Mouse (Mus musculus): ENCODE data around the gene Dkk2.
A peak's percentile ranks its signal among the peaks of the same experiment; 100 is the strongest.
"Not testable (repeated sequence)": the region's sequence is repeated elsewhere in the genome, so short reads cannot be mapped to it uniquely, and the experiment has no call there.

The Dkk2 gene

DNA sequence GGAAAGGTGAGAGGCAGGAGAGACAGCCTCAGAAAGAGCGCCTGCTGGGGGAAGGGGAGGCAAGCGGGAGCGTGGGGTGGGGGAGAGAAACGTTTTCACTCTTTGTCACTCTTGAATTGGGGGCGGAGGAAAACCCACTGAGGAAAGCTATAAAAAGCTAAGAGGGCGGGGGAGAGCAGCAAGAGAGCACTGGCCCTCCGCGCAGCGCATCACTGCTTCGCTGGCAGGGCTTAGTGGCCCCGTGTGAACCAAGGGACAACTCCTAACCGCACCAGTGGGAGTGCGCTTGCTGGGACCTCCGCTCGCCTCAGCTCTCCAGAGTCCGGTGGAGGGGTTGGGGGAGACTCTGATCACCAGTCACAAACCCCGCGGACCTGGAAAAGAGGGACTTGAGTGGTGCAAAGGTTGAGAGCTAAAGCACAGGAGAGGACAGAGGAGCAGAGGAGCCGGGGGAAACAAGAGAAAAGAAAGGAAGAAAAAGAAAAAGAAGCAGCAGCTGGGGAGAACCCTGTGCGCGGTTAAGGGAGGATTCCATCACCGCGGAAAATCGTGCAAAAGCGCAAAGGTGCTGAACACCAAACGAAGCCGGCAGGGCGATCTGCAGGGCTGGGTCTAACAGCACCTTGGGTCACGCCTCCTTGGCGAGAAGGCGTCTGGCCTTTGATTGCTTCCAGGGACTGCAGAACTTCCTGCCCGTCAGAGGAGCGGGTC, at the start of gene Dkk2:
Gene Dkk2 (plus strand): TSS at position 181 of the 711 bp plus-strand sequence.
- no peak for DNase-seq (ENCODE audit: low spot score in 2 of 2)

DNA sequence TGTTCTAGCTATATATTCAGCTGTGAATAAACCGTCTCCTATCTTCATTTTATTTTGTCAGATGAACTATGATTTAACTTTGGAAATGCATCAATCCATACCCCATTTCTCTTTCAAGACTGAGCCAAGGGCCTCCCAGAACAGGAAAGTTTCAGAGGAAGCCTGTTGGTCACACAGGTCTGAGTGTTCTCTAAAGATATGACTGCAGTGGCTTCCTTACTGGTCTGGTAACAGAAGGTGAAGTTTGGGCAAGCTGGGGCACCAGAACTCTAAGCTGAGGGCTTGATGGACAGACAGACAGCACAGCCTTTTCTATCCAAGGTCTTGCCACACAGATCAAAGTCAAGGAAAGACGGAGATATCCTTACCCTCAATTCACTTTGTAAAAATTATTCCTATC, 48.4 kb upstream of the Dkk2 start:
- DNase-seq (ENCODE audit: low spot score in 2 of 2) = no peak

GRCm38 (mm10) chr3:132037670-132038069, 47.4 kb upstream of the Dkk2 start:
- DNase-seq (ENCODE audit: low spot score in 2 of 2) = no peak

DNA sequence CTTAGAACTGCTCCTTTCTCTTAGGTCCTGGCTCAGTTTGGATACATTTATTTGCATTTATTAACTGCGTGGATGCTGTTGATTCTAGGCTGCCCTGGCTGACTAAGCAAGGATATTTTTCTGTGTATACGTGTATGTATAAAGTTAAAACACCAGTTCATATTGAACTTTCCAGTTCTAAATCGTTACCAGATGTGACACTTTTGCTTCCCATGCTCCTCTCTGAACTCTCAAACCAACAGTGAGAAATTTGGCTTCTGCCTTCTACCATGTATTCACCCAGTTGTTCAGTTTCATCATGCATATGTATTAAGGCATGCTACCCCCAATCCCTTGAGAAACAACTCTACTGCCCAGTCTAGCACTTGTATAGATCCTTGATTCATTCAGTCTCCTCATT, 45.0 kb upstream of the Dkk2 start:
- DNase-seq (ENCODE audit: low spot score in 2 of 2) = no peak

GRCm38 (mm10) chr3:132050884-132051457, 34.1 kb upstream of the Dkk2 start:
- DNase-seq (ENCODE audit: low spot score in 2 of 2) = no peak

DNA sequence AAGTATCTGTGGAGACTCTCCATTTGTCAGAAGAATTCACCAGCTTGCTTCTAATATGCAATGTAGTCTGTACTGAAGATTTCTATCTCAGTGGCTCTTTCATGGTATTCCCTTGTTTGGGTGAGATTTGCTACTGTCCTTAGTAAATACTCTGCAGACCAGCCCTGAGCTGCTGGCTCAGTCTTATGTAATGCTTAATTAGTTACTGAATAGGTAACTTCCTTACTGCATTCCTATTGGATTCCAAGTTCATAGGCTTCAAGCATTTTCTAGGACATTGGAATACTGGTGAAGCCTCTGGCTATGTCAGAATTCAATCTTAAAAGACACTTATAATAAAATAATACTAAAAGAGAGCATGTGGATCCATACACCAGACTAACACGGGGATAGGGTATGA, 22.3 kb upstream of the Dkk2 start:
- not testable (repeated sequence) for DNase-seq (ENCODE audit: low spot score in 2 of 2)

GRCm38 (mm10) chr3:132063374-132063773, 21.7 kb upstream of the Dkk2 start:
- no peak for DNase-seq (ENCODE audit: low spot score in 2 of 2)

GRCm38 (mm10) chr3:132063966-132064365, 21.1 kb upstream of the Dkk2 start:
- no peak for DNase-seq (ENCODE audit: low spot score in 2 of 2)

DNA sequence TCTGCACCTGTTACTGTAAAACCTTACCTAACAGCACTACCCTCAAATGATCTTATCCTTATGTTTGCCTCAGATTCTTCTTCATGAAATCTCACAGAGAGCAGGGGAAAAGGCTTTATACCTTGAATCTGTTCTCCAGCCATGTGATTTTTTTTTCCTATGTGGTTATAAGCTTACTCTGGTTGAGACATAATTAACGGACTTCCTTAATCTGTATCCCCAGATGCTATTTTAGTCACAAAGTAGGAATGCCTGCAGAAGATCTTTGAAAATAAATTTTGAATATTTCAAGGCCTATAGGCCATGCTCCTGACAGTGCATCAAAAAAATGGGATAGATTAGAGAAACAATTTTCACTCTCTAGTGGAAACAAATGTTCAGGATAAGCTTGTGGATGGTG, 20.2 kb upstream of the Dkk2 start:
- no peak for DNase-seq (ENCODE audit: low spot score in 2 of 2)

DNA sequence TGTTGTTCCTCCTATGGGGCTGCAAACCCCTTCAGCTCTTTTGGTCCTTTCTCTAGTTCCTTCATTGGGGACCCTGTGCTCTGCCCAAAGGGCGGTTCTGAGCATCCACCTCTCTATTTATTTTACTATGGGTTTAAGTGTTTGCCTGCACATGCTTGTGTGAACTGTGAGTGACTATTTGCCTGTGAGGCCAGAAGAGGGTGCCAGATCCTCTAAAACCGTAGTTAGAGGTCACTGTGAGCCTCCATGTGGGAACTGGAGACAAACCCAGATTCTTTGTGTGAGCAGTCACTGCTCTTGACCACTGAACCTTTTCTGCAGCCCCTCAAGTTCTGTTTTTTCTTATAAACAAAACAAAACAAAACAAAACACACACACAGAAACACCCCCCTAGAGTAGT, 14.1 kb upstream of the Dkk2 start:
- no peak for DNase-seq (ENCODE audit: low spot score in 2 of 2)

DNA sequence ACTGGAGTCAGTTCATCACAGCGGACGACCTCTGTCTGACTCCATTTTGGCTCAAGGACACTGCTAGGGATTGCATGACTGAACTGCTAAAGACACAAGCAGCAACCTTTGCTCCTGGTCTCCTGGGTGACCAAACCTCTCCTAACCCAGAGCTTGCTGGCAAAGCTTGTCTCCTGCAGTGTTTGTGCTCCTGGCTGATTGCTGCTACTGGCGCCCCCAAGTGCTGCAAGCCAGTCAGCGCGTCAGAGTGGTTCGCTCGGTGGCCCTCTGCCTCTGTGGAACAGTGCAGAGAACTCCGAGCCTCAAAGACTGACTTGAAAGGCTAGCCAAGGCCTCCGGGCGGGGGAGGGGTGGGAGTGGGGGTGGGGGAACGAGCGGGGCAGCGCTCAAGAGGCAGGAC, 1.1 kb upstream of the Dkk2 start:
- peak in 1 of 2 experiments; percentile 58 for DNase-seq (ENCODE audit: low spot score in 2 of 2)

GRCm38 (mm10) chr3:132084680-132085079, 412 bp upstream of the Dkk2 start:
- DNase-seq (ENCODE audit: low spot score in 2 of 2) = no peak

GRCm38 (mm10) chr3:132085823-132086350, 795 bp downstream of the Dkk2 start:
- no peak for DNase-seq (ENCODE audit: low spot score in 2 of 2)

GRCm38 (mm10) chr3:132086461-132086860, 1.4 kb downstream of the Dkk2 start:
- DNase-seq (ENCODE audit: low spot score in 2 of 2) = no peak

GRCm38 (mm10) chr3:132087011-132087486, 2.0 kb downstream of the Dkk2 start:
- DNase-seq (ENCODE audit: low spot score in 2 of 2) = peak in 1 of 2 experiments; percentile 52

- DNase-seq (ENCODE audit: low spot score in 2 of 2) = no peak
These were observed 7.9 kb downstream of the Dkk2 start for GRCm38 (mm10) chr3:132092983-132093382.

GRCm38 (mm10) chr3:132096296-132096695, 11.2 kb downstream of the Dkk2 start:
- DNase-seq (ENCODE audit: low spot score in 2 of 2) = no peak

- no peak for DNase-seq (ENCODE audit: low spot score in 2 of 2)
These were observed 15.7 kb downstream of the Dkk2 start for GRCm38 (mm10) chr3:132100746-132101145.

GRCm38 (mm10) chr3:132103020-132103419, 17.9 kb downstream of the Dkk2 start:
- DNase-seq (ENCODE audit: low spot score in 2 of 2) = peak in 1 of 2 experiments; percentile 53

- DNase-seq (ENCODE audit: low spot score in 2 of 2) = peak in 1 of 2 experiments; percentile 21
These were observed 18.4 kb downstream of the Dkk2 start for GRCm38 (mm10) chr3:132103454-132103853.

DNA sequence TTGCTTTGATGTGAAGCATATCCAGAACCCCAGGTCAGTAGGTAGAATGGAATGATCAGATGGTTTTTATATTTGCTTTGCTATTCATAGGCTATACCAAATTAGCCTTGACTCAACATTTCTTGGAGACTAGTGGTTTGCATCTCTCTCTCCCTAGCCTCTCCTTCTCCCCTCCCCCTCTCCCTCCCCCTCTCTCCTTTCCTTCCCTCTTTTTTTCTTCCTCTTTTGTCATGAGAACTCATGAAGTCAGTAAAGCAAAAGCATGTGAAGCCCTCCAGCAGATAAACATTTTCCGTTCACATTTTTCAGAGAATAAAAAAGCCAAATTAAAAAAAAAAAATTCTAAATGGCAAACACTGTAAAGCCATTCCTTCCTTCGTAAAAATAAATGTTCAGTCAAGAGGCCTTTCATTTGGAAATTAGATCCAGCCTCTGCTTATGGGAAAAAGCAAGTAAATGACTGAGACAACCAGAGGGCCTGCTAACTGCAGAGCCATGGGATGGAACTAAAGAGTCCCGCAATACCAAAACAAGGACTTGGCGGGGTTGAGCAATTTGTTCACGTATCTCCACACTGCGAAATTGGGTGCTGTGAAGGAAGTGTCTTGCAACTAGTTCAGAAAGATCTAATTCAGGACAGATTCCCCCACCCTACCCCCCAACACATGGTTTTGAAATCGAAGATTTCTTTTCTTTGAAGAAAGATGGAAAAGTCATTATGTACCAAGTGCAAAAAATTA, 30.9 kb downstream of the Dkk2 start:
- DNase-seq (ENCODE audit: low spot score in 2 of 2) = no peak

- no peak for DNase-seq (ENCODE audit: low spot score in 2 of 2)
These were observed 36.3 kb downstream of the Dkk2 start for GRCm38 (mm10) chr3:132121344-132121743.
